Mouse (Mus musculus) retina, embryonic 14.5 days (tissue): ENCODE measurements at regions not wholly inside any gene's neighbourhood (a gene's known extent, or its start where the extent isn't known, plus 50 kb on each side); places are given as distances from the start of the nearest gene placed in this dataset.

ENCODE experiments used
- DNase-seq: peaks from one replicate; pipeline ENCODE4 v3.0.0-alpha.2; 2015; ENCODE audit warnings: low spot score

- no peak for DNase-seq
These were observed 106.7 kb downstream of the Cpeb2 start for GRCm38 (mm10) chr5:43339671-43340070.

DNA sequence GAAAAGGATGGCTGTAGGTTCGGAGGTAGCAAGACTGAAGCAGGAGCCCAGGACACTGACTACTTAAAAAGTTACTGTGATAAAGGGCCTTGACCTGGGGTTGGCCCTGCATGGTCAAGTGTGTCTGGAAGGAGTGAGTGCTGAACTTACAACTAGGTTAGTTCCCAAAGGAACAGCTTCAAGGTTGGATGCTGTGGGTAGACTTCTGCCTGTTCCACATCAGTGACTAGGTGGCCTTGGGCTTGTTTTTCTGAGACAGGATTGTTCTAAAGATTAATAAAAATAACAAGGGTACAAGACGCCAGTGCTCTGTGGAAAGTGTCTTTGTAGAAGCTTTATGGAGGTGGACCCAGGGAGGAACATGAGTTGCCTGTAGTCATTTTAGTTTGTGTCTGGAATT is 108.5 kb downstream of the Cpeb2 start:
- no peak for DNase-seq

- DNase-seq, result no peak
These were observed 111.5 kb downstream of the Cpeb2 start for GRCm38 (mm10) chr5:43344441-43344840.

DNA sequence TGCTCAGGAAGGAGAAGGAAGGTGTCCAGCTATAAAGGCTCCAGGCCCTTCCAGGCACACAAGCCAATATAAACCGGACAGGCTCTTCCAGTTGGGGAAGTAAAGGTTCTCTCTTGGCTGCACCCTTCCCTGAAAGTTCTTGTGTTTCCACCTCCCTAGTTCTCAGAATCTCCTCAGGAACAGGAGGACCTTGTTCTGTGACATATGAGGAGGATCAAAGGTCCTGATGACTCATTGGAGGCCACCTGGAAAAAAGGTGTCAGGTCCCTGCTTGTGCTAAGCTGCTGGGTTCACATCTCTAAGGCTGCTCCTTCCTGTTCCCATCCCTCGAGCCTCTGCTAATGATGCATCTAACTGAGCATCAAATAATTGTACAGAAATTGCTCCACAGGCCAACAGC is 118.0 kb downstream of the Cpeb2 start:
- no peak for DNase-seq

DNA sequence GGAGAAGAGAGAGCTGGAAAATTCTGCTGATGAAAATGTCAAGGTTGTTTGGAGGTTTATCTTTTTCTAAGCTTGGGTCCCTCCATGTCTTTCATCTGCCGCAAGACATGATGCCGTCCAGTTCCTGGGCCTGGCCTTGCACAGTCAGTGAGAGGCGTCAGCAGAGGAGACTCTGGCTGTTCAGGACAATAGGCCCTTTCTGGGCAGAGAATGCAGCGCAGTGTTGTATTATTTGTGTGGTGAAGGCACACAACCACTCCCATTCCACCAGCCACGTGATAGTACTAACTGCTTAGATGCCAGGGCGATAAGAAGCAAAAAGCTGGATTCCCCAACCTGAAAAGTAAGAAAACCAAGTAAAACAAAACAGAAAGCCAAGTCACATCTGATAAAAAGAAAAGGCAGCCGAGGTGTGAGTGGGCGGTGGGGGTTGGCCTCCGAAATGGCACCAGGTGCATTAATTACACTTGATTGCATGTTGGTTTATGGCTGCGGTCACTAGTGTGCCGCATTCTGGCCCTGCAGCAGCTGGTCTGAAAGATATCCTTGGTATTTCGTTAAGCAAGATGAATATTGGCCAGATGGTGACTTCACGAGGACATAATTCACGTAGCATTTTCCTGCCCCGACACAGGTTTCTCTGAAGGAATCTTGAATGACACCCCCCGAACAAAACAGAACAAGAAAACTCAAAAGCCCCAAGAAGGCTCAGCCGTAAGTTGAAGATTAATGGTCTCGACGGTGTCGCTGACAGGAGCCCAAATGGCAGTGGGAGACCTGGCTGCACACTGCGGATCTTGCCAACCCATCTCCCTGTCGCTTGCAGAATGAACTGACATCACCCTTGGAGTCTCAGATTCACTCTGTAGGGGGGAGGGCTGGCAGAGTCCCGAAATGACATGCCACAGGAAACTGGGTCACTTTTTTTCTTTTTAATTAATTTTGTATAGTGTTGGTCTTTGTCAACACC is 120.3 kb downstream of the Cpeb2 start:
- DNase-seq, result no peak

- DNase-seq, result no peak
These were observed 121.5 kb downstream of the Cpeb2 start for GRCm38 (mm10) chr5:43354351-43354942.

DNA sequence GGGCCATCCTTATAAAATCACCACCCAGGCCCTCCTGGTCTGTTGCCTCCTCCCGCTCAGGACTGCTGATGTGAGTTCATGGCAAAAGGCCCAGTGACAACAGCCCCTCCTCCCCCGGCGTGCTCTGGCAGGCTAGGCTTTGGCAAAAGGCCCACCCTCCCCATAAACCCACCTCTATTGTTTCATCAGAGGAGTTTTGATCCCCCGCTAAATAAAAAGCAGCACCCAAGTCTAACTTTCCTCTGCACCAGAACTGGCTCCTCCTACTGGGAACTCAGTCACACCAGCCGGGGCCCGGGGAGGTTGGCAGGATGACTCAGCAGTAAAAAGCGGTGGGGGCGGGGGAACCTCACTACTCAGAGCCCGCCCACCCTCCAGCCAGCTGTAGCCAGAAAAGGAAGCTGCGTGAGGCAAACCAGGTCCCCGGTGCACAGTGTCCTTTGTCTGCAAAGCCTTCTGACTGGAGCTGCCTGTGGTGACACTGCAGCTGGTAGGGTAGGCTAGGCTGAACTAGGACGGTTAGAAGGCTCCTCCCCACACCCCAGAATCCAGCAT is 122.1 kb downstream of the Cpeb2 start:
- DNase-seq, result peak; percentile 91

DNA sequence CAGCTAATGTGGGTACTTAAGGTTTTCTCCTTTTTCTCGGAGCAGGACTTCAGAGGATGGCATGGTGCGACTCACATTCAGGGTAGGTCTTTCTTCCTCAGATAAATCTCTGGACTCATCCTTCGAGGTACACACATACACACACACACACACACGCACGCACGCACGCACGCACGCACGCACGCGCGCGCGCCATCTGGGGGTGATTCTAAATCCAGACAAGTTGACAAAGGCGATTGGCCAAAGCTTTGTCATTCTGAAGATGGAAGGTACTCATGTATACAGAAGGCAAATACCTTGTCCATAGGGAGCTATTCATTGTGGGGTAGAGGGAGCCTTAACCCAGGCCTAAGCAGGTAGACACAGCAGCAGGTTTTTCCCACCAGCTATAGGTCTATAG is 122.9 kb downstream of the Cpeb2 start:
- no peak for DNase-seq

- no peak for DNase-seq
These were observed 124.2 kb downstream of the Cpeb2 start for GRCm38 (mm10) chr5:43357100-43357680.

GRCm38 (mm10) chr5:43357901-43358300 is 124.9 kb downstream of the Cpeb2 start:
- DNase-seq, result no peak

GRCm38 (mm10) chr5:43358928-43359765 is 126.2 kb downstream of the Cpeb2 start:
- no peak for DNase-seq

DNA sequence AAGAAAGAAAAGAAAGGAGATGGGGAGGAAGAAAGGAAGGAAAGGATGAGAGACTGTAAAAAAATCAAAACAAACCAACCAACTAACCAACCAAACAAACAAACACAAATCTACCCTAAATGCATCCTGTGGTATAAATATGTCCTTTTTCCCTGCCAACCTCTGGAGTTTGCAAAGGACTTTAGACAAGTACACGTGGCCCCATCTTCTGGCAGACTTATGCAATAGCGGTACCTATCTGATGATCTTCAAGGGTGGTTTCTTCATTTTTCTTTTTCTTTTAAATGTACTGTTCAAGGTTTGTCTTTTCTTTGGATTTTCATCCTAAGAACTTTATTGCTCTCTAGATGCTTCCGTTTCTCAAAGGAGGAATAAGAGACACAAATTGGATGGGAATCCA is 127.3 kb downstream of the Cpeb2 start:
- peak; percentile 74 for DNase-seq

- DNase-seq, result no peak
These were observed 128.1 kb downstream of the Cpeb2 start for GRCm38 (mm10) chr5:43361026-43361425.

- DNase-seq, result no peak
These were observed 139.4 kb downstream of the Cpeb2 start for GRCm38 (mm10) chr5:43372385-43372784.

DNA sequence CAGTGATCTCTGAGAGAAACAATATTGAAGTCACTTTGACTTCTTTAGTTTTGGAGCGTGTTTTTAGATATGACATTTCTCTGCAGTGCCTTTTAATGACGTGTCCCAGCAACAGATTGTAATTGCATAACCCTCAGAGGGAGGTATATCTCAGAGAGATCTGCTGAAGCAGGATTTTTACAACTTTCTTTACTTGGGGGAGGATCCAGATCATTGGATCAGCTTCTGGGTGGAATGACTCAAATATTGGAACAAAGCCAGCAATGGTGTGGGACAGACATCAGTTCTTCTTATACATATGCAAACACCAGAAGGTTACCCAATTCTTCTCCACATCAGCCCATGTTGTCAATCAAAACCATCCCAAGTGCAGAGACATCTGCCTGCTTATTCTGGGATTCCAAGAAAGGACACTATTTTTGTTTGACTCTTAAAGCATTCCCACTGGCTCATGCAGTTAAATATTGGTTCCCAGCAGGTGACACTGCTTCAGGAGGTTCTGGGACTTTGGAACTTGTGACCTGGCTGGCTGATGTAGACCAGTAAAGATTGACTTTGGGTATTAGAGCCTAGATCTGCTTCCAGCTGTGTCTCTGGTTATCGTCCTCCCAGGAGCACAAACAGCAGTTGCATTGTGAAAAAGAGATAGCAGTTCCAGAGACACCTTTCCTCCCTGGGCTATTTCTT is 130.5 kb upstream of the C1qtnf7 start:
- no peak for DNase-seq

GRCm38 (mm10) chr5:43390997-43391396 is 124.3 kb upstream of the C1qtnf7 start:
- no peak for DNase-seq

GRCm38 (mm10) chr5:43391412-43392029 is 123.8 kb upstream of the C1qtnf7 start:
- peak; percentile 72 for DNase-seq

GRCm38 (mm10) chr5:43392908-43393545 is 122.3 kb upstream of the C1qtnf7 start:
- DNase-seq, result no peak

GRCm38 (mm10) chr5:43417259-43417658 is 98.1 kb upstream of the C1qtnf7 start:
- DNase-seq, result no peak
